Mouse (Mus musculus) right cerebral cortex, adult 18-20 months (tissue): ENCODE results near the gene Cdc20.

Source experiments
- DNase-seq: peaks from one replicate; pipeline ENCODE4 v3.0.0; 2022; ENCODE audit warnings: mixed read lengths

The Cdc20 gene

GRCm38 (mm10) chr4:118436820-118437603 is at the start of gene Cdc20:
TSS of gene Cdc20 (minus strand) at chr4:118437352.
- DNase-seq = peak; percentile 91

- DNase-seq = no peak
Measured at GRCm38 (mm10) chr4:118476773-118477530, 39.8 kb upstream of the Cdc20 start.

DNA sequence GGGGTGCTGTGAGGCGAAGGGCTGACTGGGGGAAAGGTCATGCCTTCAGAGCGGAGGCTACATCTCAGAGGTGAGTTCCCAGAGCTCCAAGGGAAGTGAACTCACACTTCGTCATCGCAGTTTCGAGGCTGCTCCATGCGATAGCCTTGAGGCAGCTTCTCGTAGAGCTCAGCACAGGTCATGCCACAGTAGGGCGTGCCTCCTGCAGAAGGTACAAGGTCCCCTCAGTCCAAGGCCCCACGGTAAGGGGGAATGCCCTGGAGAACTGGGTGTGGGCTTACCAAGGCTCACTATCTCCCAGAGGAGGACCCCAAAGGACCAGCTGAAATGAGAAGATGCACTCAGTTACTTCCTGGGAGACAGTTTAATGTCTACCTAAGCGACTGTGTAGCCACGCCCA is 35.5 kb upstream of the Cdc20 start:
- no peak for DNase-seq

- no peak for DNase-seq
Measured at GRCm38 (mm10) chr4:118471281-118471680, 34.1 kb upstream of the Cdc20 start.

- DNase-seq = no peak
Measured at GRCm38 (mm10) chr4:118465697-118466163, 28.6 kb upstream of the Cdc20 start.

DNA sequence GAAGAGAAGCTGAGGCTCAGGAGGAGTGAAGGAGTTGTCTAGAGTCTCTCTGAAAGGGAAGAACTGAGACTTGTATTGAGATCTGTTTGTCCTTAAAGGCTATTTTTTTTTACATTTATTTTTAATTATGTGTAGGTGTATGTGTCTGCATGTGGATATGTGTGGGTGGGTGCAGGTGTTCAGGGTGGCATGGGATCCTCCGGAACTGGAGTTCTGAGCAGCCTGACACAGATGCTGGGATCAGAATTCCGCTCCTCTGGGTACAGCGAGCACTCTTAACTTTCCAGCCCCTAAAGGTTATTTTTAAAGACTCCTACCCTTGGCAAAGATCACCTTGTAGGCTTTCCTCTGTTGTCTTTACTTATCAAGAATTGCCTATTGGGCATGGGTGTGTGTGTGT is 27.8 kb upstream of the Cdc20 start:
- peak; percentile 41 for DNase-seq

- DNase-seq = peak; percentile 44
Measured at GRCm38 (mm10) chr4:118457345-118457975, 20.3 kb upstream of the Cdc20 start, which contains the start of gene Mpl. TSS of gene Mpl (minus strand) at chr4:118457513.

- DNase-seq = no peak
Measured at GRCm38 (mm10) chr4:118446415-118447153, 9.4 kb upstream of the Cdc20 start.

GRCm38 (mm10) chr4:118445781-118446414 is 8.7 kb upstream of the Cdc20 start:
- DNase-seq = no peak

- peak; percentile 37 for DNase-seq
Measured at GRCm38 (mm10) chr4:118445088-118445487, 7.9 kb upstream of the Cdc20 start.

- DNase-seq = no peak
Measured at GRCm38 (mm10) chr4:118437829-118438253, 689 bp upstream of the Cdc20 start.

DNA sequence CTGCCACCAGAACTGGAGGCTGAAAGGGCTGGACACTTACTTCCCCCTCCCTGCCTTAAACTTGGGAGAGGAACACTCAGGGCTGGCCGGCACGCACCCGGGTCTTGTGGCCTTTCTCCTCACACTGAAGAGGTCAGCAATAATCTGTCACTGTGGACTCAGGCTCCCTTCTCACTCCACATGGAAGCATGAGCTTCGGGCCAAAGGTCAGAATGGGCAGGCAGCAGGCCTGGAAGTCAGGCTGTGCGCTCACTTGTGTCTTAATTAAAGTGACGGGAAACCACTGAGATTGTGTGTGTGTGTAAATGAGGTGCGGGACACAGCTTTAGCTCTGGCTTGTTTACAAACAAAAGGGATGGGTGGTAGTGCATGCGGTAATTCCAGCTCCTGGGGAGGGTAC is 4.8 kb downstream of the Cdc20 start:
- no peak for DNase-seq

- DNase-seq = no peak
Measured at GRCm38 (mm10) chr4:118429215-118429895, 7.8 kb downstream of the Cdc20 start.

DNA sequence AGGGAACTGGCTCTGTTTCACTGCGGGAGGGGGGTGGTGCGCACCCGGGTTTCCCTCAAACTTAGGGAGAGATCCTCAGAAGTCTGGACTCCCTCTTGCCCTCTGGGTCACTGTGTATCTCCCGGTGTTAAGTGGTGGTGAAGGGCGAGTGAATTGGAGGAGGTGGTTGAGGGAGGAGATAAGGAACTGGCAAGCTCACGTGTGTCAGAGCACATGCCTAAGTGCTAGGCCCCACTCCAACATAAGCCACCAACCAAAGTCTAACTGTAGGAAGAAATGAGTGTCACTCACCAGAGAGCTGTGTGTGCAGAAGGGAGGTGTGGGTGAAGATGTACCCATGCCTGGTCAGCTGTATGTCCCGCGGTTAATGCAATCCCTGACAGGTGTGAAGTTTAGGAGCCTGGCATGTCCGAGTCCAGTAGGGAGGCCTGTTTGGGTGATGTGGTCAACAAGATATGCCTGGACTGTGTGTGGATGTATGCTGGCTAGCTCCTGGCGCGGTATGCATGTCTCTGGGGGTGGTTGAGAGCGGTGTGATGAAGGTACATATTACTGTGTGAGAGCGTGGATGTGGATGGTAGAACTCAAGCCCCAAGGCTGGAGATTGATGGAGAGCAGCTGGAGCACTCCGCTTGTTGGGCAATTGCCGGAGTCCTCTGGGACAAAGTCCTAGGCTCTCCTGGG is 8.5 kb downstream of the Cdc20 start:
- no peak for DNase-seq

DNA sequence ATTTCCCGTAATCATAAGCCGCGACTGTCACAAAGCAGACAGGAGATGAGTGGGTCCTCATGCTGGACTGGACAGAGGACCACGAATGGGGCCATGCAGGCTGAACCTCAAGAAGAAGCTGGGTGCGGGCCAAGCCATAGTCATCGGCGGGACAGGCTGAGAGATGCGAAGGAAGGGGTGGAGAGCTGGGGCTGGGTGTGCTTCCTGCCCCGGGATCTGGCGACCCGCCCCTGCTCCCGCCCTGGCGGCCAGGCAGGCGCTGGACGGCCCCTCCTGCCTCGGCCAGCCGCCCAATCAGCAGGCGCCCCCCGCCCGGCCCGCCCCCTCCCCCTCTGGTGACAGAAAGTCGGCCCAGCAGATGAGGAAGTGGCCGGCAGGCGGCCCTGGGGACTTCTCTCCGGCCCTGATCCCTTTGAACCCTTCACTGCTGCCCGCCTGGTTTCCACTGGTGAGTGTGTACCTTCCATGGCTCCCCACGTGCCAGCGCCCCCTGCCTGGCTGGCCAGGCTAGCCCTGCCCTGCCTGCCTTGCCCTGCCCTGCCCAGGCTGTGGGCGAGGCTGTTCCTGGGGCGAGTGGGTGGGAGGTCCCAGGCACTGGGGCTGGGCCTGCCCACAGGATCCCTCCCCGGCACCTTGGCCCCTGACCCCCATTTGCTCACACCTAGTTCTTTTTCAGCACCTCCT is 9.2 kb downstream of the Cdc20 start, which contains the start of gene Elovl1:
Gene Elovl1, plus strand, starts transcription at position 326 of the 684 bp plus-strand sequence.
- DNase-seq = peak; percentile 81

GRCm38 (mm10) chr4:118427415-118427767 is 9.8 kb downstream of the Cdc20 start:
- DNase-seq = no peak

- no peak for DNase-seq
Measured at GRCm38 (mm10) chr4:118425374-118425773, 11.8 kb downstream of the Cdc20 start.

DNA sequence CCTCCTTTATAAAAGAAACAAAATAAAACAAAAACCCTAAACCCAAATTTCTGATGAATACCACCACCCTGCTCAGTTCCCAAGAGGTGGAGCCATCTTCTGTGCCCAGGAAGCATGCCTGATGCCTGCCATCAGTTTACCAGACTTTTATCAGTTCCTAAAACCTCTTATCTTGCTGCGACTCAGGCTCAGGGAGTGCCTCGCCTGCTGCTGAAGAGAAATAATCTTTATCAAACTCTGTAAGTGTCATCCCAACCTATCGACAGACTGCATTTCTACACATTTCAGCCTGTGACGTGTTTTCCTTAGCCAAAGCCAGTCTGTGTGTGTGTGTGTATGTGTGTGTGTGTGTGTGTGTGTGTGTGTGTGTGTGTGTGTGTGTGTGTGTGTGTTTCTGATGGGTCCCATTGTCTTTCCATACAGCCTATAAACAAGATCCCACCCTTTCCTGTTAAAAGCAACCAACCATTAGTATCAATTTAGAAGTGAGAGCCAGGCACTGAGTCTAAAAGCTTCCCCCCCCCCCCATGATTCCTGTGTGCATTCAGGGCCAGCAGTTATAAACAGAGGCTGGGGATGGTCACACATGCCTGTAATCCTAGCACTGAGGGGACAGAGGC is 12.5 kb downstream of the Cdc20 start:
- no peak for DNase-seq

DNA sequence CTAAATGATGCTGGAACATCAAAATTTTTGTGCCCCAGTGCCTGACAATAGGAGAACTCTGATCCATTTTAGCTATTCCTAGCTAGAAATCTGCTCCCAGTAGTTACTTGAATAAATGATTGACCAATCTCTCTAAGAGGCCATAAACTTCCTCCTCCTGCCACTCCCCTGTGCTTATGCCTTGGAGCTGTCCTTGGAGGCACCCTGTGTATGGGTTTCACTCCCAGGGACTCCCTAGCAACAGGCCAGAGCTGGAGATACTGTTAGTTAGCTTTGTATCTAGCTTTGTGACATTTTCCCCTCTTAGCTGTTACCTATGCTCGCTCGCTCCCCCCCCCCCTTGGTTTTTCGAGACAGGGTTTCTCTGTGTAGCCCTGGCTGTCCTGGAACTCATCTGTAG is 15.8 kb downstream of the Cdc20 start:
- DNase-seq = no peak
